Mouse (Mus musculus) 416B (cell line): ENCODE data around the gene Ankrd55.

ENCODE experiments used
- DNase-seq: peaks from one replicate; pipeline ENCODE4 v3.0.0; 2011; ENCODE audit warnings: low read depth

Ankrd55 gene

DNA sequence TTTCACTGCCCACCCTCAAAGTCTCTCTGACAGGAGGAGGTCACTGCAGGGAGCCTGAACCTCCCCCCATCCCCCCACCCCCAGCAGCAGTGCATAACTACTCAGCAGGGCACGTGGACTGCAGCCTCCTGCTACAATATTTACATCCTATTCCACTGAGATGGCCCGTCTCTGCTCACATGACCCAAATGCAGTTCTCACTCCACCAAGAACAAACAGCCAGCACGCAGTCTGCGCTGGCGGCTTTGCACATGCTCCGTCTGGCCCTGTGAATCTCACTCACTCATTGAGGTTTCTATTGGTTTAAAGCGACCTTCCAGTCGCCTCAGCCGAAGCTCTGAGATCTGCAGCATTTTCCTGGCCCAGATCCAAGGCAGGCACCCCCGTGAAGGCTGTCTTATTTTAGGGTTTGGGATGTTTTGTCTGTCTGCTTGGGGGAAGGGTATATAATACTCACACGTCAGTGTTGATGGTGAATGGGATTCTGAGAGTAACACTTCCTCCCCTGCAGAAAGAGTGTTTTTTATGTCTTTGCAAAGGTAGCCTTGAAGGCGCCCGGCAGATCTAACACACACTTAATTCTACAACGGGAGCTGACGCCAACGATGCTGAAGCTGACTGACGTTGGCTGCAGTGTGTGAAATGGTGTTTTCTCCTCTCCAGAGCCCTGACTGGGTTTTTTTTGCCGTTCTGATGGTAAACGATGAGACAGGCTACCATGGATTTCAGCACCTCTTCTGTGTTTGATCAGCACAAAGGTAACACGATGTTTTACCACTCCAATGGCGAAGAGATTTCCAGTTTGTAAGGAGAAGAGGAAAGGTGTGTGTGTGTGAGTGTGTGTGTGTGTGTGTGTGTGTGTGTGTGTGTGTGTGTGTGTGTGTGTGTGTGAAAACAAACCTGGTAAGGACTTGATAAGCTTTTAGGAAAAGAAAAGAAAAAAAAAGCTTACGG is at the start of gene Ankrd55:
Ankrd55 (plus strand) TSS at position 227 of the 954 bp plus-strand sequence.
- DNase-seq: no peak

DNA sequence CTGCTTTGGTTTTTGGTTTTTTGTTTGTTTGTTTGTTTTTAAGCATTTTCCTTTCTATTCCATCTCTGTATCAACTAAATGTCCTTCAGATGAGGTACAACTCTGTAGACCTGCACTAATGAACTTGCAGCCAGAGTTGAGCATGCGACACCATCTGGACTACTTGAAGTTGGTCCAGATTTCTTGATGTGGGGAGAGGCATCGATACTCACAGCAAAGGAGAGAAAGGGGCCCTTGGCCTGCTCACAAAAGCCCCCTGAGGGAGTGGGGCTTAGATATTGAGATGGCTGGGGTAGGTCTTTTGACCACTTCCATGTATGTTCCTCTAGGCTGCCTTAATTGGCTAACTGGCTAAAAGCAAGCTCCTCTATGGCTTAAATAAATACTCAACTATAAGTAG is 49.0 kb upstream of the Ankrd55 start:
- DNase-seq: no peak

DNA sequence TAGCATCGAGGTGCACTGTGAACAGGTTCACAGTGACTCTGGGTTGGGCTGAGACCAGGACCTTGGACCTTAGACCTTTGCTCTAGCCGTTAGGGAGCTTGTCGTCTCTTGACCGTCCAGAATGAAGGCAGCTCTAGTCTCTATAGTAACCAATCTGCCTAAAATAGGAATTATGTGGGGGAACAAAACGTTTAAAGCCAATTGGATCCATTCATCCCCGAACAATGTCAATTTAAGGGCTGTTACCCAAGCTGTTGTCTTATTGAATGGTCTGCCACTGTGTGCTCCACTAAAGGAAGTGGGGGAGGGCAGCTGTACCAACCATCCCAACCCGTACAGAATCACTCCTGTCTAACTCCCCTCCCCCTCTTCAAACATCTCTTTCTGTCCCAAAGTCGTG is 46.8 kb upstream of the Ankrd55 start:
- DNase-seq: no peak

DNA sequence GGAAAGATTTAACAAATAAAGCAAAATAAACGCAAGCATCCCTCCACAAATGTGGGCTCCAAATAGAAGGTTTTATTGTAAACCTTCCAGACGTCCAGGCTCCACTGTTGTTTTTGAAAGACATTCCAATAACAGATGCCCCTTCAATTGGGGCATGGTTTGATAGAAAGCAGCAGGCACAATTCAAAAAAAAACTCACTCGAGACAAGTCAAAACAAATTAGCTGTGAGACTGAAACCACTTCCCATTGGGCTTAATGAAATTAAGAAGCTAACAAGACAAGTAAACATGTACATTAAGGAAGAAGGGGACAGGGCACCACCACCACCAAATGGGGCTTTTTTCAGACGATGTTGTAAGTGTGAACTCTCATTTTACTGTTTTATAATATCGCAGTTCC is 43.1 kb upstream of the Ankrd55 start:
- DNase-seq: no peak

DNA sequence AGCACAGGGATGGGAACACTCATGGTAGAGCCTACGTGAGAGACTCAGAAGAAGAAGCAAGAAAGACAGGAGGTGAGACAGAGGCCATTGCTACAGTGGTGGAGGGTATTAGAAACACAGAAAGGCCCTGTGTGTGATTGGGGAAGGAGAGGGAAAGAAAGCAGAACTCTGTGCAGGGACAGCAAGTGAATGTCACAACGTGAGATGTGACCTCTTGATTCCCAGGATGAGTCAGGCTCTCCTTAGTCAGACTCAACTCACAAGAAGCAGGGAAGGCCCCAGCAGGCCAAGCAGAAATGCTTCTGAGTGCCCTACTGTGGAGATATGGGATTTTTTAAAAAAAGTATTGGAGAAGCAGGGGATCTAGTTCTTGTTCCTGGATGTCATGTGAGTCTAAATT is 36.8 kb upstream of the Ankrd55 start:
- no peak for DNase-seq

DNA sequence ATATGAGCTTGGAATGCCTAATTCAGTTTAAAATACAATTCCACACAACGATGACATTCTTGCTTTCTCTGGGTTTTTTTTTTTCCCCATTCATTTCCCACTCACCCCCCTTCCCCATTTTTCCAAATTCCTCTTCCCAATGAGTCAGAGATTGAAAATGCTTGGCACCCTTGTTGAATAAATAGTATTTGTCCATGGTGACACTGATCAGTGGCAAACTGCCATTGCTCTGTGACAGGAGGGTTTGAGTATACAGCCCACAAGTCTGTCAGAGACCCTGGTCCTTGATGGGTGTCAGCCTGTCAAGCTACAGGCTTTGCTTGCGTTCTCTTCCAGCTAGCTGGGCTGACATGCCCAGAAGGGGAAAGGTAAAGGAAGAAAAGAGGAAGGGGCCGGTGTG is 36.2 kb upstream of the Ankrd55 start:
- no peak for DNase-seq

DNA sequence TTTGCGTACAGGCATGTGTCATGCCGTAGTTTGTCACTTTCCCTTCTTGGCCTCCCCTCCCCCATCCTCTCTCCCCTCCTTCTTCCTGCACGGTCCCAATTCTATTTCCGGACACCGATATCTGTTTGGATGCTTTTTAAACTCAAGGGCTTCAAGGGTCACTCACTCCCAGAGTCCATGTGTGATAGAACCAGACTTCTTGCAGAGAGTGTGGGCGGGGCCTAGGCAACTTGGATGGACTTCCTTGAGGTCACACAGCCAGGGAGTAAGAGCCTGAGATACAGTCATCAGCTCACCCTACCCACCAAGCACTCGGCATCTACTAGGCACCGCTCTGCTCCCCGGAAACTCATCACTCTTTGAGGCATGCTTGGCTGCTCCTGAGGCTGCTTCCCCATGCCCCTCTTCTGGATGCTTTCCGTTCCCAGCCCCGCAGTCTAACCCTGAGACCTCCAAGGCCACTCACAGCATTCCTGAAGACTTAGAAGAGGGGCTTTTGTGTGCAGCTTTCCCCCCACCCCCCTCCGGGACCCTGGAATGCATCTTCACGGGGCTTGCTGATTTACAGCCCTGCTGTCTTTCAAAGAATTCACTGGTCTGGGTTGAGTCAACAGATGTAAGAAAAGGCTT is 35.1 kb upstream of the Ankrd55 start:
- no peak for DNase-seq

DNA sequence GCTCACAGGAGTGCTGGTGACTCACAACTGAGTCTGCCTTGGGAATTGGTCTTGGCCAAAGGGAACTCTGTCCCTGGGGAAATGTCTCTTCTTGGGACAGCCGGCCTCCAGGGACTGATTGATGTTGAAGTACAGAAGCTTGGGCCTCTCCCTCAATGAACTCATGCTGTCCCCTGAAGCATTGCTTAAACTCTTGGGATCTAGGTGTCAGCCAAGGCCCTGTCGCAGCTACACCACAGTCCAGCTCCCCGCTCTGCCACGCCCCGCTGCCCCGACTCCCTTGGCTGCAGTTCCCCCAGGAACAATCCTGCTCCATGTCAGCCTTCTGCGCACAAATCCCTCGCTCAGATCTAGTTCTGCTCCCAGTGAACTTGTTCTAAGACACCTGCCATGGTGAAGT is 34.1 kb upstream of the Ankrd55 start:
- DNase-seq: no peak

DNA sequence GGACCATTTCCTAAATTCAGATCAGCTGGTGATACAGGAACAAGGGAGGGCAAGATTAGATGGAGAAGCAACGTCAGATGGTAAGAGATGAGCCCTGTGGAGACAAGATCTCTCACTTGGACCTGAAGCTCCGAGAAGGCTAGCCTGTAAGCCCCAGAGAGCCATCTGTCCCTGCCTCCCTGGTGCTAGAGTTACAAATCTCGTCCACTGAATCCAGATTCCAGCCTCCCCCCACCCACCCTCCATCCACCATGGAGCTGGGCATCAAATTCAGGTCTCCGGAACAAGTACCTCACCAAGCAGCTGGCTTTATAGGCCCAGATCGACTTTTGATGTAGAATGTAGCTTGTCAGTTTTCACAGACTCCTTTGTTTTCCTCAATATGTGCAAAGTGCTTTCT is 32.4 kb upstream of the Ankrd55 start:
- DNase-seq: no peak

DNA sequence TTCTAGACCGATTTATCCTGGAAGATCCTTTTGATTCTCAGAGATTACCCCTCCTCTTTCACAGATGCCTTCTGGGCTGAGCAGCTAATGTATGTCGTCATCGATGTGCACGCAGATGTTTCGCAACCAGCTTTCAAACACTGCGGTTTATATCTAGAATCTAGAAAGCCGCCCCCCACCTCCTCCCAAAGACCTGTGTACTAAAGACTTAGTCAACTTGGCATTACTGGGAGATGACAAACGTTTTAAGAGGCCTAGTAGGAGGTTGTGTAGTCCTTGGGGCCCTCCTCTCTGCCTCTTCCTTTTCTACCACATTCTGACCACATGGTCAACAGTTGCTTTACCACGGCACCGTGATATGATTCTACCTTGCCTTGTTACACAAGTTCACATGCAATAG is 29.8 kb upstream of the Ankrd55 start:
- DNase-seq: peak; percentile 93

DNA sequence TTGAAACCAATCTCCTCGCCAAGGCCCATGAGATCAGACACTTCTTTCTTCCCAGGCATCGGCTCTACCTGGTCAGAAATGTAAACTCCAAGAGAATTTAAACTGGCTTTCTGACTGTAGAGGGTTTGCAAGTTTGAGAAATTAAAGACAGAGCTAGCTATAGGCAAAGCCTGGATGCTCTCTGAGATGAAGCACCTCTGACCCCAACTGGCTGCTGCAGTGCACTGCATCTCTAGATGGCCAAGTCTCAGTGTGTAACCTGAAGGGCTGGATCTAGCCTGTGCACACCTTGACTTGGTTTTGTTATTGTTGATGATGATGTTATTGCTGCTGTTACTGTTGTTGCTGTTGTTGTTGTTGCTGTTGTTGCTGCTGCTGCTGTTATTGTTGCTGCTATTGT is 28.9 kb upstream of the Ankrd55 start:
- peak; percentile 65 for DNase-seq

DNA sequence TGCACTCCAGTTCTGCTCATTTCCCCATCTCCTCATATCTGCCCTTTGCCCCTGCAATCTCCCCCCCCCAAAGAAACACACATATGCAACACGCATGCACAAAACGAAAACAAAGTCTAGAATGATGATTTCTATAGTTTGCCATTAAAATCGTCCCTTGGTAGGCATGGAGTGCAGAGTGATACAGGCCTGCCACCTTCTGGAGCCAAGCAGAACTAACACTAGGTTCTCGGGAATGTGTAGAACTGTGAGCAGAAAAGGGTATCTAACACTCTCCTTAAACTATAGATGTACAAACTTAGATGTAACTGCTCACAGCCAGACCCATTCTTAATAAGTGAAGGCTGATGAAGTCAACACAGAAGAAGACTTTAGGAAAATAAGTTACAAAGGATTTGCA is 23.6 kb upstream of the Ankrd55 start:
- peak; percentile 50 for DNase-seq

DNA sequence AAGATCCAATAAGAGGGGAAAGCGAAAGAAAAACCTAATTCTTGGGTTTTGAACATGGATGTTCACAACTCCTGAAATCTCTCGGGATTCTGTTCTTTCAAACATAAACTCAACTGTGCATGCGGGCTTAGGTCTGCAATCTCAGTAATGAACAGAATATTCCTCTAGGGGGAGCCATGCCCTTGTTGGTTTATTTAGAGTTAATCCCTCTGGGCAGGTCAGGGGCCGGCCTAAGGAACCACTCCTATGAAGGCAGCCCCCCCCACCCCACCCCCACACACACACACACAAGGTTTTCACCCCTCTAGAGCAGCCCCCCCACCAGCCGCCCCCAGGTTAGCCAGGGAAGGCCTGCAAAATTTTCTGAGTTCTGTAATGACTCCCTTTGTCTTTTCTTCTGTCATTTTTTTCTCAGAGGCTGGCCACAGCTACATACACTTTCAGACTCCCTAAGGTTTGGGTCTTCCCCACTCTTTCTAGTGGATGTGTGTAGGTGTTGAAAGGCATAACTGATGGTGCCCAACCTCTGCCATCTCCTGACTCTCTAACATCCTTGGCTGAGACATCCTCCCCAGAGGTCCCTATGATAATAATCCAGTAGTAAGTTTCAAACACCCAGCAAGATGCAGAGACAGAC is 16.2 kb upstream of the Ankrd55 start:
- DNase-seq: peak; percentile 61

DNA sequence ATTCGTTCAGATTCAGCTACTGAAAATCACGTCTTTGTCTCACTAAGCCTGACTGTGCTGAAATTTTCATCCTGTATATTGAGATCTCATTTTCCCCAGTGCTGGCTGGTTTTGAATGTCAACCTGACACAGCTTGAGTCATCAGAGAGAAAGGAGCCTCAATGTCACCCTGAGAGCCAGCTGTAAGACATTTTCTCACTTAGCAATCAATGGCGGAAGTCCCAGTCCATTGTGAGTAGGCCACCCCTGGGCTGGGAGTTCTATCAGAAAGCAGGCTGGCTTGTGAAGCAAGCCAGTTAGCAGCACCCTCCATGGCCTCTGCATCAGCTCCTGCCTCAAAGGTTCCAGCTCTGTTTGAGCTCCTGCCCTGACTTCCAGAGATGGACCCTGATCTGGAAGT is 13.6 kb upstream of the Ankrd55 start:
- no peak for DNase-seq

DNA sequence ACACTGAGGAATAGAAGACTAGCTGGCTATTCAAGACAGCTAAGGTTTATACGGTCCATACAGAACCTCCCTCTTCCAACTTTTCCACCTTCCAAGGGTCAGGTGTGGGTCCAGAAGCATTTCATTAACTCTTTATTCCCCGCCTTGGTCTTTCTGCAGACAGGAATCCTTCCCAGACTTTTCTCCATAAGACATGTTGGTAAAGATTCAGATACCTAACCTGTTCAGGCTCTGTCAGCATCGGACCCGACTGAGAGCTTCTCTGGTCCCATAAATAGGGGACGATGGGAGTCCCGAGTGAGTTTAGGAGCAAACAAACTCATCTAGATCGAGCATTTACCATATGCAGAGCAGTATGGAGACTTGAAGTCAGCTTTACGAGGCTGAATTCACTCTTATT is 12.3 kb upstream of the Ankrd55 start:
- no peak for DNase-seq

DNA sequence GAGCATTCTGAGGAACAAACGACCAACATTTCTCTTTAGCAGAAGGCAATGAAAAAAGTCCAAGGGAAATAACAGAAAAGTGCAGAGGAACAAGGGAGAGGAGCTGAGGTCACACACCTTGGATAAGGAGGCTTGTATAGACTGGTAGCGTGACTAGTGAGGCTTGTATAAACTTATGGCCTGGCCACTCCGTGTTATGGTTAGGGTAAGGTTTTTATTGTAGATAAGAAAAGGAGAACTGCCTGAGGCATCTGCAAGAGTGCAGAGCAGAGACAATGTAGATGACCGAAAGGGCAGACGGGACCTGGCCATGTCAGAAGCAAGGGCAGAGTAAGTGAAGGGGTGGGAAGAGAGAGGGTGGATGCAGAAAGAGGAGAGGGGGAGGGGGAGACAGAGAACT is 10.7 kb upstream of the Ankrd55 start:
- no peak for DNase-seq

DNA sequence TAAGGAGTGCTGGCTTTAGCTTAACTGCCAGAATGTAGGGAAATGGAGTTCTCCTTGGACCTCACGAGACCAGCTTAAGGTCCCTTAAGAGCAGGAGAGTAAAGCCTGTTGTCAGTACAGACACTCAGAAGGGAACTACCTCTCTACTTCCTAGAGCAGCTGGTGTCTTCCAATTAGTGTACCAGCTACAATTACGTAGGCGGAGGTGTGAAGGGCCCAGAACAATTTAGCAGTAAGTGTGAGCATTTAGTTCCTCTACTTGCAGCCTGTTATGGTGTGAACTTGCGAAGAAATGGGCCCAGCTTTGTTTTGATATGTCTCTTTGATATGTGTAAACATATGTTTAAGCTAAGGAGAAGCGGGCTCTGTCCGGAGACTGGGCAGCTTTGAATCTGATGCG is 10.0 kb upstream of the Ankrd55 start:
- no peak for DNase-seq

DNA sequence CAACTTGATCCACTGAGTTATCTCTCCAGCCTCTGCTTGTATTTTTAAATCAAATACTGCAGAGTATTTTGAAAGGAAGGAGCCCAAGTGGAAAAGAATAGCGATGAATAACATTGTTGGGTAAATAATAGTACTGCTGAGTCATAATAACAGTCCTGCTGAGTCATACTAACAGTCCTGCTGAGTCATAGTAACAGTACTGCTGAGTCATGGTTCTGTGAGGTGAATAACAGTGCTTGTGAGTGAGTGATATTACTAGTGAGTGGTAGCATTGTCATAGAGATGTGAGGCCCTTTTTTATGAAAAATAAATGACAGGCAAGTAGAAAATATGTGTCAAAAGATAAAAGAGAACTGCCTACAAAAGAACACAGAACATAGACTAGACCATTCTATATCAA is 1.1 kb upstream of the Ankrd55 start:
- DNase-seq: peak; percentile 56

DNA sequence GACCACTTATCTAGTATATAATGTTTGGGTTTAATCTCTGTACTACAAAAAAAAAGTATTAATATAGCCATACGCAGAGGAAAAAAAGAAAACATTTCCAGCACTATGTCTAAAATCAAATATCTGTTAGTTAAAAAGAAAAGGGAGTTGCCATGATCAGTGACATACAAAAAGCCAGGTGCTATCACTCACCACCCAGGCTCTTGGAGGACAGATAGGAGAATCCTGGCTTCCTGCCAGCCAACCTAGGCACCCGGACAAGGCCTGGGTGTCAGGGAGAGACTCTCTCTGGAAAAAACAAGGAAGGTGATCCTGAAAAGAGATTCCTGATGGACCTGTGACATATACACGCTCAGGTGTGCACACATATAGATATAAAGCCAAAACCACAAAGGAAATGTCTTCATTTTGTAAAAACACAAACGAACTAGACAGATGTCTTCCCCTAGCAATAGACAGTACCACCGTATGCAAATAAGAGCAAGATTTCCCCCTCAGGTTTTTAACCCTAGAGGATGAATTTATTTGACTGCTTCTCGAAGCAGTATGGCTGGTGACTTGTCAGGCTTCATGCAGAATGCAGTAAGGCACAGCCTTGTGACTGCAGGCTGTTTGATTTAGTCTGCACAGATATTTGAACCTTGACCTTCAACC is 553 bp upstream of the Ankrd55 start:
- no peak for DNase-seq

DNA sequence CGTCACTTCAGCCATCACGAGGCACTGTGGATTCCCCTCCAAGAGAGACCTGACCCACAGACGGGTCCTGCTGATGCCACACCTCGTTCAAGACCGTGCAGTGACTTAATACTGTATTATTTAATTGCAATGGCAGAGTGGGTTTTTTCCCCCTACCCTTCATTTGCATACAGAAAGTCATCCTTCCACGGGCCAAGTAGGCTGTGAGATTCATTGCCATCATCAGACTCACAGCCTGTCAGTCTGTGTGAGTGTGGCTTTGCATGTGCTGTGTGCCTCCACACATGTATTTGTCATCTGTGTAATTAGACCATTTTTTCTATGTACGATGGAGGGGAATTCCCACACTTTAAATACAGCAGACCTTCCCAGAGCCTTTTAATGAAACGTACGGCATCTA is 1.1 kb downstream of the Ankrd55 start:
- DNase-seq: no peak

DNA sequence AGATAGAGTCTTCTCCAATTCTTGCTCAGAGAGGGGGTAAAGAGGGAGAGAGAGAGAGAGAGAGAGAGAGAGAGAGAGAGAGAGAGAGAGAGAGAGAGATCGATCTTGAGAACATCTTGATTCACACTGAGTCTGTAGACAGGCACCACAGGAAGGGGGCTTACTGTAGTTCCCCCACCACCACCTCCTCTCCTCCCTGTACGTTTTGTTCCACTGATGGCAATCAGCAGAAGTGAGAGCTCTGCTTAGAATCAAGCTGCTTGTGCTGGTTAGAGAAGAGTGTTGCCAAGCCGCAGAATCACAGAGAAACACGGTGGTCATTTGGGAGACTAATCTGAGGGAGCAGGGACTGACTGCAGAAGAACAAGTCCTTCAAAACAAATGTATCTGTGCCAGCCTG is 1.7 kb downstream of the Ankrd55 start:
- no peak for DNase-seq

DNA sequence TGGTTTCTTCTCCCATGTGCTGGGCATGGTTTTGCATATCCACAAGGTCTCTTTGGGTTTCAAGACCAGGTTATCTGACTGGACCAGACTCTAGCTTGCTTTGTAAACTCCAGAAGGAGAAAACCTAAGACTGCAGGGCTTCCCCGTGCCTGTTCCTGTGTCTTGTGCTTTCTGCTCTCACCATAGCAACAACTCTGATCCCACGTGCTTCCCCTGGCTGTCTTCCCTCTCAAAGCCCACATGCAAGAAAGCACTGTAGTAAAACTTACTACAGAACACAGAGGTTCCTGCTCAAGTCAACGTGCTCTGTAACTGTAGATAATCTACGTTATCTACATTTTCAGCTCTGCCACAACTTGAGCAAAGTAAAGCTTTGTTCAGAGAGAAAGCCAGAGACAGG is 4.2 kb downstream of the Ankrd55 start:
- no peak for DNase-seq

DNA sequence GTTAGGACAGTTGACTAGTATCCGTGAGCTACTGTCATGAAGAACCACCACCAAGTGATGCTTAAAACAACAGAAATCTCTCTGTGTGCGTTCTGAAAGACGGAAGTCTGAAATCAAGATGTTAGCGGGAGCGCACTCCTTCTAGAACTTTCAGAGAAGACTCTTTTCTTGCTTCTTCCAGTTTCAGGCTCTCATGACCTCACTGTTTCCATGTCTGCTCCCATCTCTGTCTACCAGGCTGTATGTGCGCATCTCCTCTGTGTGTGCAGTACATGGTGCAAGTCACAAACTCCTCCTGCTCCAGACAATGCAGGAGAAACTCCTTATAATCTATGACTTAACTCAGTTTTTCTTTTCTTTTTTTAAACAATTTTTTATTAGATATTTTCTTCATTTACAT is 4.8 kb downstream of the Ankrd55 start:
- no peak for DNase-seq
